Mouse (Mus musculus): ENCODE data around the gene Zfp51.
"Not testable (repeated sequence)": the region's sequence is repeated elsewhere in the genome, so short reads cannot be mapped to it uniquely, and the experiment has no call there.

The Zfp51 gene

DNA sequence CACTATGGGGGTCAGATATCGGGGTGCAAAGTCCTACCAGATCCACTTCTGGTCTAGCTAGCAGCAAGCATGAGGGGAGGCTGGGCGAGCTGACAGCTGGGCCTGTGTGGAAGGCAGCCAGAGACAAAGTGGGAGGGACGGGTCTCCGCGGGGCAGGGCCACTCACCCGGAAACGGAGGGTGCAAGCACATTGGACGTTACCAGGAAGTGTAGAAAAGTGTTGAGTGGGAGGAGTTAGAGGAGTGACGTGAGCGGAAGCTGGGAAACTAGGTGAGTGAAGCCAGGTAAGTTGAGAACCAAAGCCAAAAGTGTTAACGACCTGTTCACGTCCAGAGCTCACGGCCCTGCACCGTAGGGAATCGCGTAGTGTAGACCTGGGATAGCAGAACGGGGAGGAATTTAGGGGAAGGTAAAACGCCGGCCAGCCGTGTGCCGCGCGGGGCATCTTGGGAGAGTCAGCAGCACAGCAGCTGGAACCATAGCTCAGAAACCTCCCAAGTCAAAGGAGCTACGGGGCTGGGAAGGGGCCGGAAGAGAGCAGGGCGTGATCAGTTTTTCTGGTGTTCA lies at the start of gene Zfp51:
Gene Zfp51 (plus strand): TSS at position 237 of the 567 bp plus-strand sequence.
- in situ Hi-C loops (cut with MboI, MseI), result loop anchor here (5.0 to 10.0 kb wide), 3 partner anchors 52 to 915 kb away; partner anchors contain the start of genes Zfp52, Zfp758 and Zfp944

DNA sequence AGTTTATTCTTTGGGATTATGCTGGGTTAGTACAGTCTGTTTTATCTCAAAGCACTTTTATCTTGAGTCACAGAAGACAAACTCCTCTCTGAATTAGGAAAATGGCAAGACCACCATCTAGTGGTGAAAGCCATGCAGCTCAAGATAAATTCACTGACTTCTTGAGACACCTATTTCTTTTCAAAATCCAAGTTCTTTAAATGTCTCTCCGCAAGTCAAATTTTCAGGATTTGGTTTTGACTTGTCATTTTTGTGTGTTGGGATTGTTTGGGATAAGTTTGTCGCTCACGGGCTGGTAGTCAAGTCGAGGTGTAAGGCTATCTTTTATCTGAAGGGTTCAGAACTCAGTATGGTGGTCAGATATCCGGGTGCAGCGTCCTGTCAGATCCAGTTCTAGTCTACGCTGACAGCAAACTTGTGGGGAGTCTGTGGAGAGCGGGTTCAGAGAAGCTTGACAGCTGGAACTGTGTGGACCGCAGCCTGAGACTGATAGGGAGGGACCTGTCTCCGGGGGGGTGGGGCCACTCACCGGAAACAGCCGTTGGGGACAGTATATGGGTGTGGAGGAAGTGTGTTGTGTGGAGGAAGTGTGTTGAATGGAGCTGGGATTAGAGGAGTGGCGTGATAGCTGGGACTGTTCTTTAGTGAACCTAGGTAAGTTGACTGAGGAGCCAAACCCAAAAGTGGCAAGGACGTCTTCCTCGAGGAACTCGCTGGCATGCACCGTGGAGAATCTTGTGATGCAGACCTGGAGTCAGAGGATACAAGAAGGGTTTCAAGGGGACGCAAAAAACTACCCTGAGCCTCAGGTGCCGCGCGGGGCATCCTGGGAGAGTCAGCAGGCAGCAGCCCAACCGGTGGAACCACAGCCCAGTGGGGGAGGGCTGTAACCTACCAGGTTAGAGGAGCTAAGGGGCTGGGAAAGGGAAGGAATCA lies 27.2 kb upstream of the Zfp51 start, which contains the start of gene Zfp54:
Gene Zfp54 (plus strand): TSS at position 564 of the 936 bp plus-strand sequence.
- in situ Hi-C loops (cut with MboI, MseI), result no loop called here

DNA sequence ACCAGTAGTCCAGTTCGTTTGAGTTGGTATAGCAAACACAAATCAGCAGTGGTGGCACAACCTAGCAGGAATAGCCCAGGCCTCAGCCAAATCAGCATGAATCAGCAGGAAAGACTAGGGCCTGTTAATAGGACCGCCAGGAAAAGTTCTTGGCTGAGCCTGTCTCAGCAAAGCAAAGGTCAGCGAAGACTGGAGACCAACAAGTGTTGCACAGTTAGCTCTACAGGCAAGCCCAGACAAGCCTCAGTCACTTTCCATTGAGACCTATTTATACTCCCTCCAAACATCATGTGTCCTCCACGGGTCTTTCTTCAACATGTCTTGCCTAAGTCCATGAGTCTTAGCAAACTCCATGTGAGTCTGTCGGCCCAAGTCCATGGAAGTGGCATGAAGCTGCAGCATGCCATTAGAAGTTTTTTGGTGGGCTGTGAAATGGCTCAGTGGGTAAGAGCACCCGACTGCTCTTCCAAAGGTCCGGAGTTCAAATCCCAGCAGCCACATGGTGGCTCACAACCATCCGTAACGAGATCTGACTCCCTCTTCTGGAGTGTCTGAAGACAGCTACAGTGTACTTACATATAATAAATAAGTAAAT lies 11.3 kb upstream of the Zfp51 start:
- in situ Hi-C loops (cut with MboI, MseI), result not testable (repeated sequence)

DNA sequence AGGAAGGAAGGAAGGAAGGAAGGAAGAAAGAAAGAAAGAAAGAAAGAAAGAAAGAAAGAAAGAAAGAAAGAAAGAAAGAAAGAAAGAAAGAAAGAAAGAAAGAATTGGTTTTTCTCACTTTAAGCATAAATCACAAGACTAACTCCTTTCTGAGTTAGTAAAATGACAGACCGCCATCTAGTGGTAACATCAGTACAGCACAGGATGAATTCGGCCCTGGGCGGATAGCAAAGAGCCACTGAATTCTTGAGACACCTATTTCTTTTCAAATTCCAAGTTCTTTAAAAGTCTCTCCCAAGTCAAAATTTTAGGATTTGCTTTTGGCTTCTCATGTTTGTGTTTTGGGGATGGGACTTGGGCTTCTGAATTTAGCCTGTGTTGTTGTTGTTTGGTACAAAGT lies 505 bp upstream of the Zfp51 start:
- in situ Hi-C loops (cut with MboI, MseI), result loop anchor here (5.0 to 10.0 kb wide), 3 partner anchors 53 to 915 kb away; partner anchors contain the start of genes Zfp52, Zfp758 and Zfp944

DNA sequence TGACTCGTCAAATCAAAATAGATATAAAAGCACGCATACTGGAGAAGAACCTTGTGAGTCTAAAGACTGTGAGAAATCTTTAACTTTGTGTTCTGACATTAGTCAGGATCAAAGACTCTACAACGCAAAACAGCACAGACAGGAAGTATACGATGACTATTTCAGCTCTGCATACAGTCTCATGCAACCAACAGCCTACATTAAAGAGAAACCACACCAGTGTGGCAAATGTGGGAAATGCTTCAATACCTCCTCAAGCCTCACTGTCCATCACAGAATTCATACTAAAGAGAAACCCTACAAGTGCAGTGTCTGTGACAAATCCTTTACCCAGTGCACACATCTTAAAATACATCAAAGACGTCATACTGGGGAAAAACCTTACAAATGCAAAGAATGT lies 13.4 kb downstream of the Zfp51 start:
- in situ Hi-C loops (cut with MboI, MseI), result no loop called here

DNA sequence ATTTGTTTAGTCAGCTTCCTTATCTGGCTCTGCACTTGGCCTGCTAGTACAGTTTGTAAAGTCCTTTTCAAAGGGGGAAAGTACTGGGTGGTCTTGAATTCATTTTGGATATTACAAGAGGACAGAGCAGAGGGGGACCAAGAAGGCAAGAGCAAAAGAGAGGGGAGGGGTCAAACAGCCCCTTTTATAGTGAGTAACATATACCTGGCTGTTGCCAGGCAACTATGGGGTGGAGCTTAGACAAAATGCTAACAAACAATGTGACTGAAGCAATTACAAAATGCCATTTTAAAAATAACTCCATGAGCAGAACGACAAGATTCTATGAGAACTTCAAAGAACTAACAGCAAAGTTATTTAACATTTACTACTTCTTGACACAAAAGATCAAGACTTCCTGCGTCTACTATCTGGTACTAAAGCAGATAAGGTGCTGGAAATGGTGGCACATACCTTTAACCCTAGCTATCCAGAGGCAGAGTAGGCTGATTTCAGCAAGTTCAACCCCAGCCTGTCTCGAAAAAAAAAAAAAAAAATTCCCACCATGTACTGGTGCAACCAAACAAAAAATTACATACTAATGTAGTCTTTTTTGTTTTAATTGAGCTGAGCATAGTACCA lies 22.0 kb downstream of the Zfp51 start:
- in situ Hi-C loops (cut with MboI, MseI), result loop anchor here (10.0 kb wide), 1 partner anchor 63 kb away; the partner anchor contains the start of gene Zfp52

DNA sequence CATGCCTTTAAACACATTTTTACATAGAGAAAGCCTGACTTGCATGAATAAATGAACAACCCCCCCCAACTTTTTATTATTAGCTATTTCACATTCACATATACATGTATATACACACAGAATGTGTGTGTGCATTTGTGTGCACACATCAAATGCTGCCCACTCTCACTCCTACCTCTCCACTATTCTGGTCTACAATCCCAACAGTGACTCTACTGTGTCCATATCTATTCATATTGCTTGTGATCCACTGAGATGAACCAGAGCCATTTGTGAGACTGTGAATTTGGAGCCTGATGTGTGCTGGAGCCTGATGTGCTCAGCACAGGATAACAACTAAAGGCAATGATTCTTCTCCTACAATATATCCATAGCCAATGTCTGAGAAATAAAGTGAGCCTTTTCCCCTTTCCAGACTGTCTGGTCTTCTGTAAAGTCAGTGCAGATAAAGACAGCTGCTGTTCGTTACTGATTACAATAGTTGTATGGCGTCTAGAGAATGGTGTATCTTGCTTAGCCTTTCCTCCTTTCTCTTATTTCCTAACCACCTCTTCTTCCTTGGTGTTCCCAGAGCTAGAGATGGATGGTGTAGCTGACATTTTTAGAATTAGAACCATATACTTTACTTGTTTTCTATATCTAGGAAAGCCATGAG lies 22.6 kb downstream of the Zfp51 start:
- in situ Hi-C loops (cut with MboI, MseI), result loop anchor here (10.0 kb wide), 1 partner anchor 62 kb away; the partner anchor contains the start of gene Zfp52

DNA sequence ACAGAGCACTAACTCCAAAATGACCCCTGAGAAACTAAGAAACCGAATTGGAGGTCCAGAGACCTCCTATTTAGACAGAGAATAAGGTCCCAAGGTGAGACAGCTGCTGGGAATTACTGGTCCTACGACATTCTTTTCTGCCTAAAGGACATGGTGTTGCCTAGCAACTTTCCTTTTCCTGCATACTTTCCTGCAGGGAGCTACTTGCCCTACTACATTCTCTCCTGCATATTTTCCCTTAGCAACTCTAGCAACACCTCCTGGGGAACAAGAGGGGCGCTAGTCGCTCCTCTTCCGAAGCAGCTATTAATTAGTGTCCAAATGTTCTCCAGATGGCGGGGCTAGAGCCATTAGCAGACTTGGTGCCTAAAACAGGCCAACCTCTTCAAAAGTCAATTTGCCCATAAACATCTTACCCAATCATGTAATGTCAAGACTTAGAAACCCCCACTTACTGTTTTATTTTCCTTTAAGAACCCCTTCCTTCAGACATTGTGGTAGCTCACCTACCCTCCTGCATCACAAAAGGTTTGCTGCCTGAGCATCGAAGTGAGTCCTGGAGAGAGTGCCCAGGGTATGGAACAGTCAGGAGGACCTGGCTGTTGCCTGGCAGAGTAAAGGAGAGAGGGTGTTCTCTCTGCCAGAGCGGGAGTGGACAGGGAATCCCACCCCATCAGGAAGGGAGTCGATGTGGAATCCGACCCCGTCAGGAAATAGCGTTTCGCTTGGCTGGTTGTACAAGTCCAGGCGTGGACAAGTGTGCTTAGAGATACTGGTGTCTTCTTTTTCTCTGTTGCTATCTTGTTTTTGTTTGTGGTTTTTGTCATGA lies 23.4 kb downstream of the Zfp51 start:
- in situ Hi-C loops (cut with MboI, MseI), result loop anchor here (10.0 kb wide), 1 partner anchor 61 kb away; the partner anchor contains the start of gene Zfp52

DNA sequence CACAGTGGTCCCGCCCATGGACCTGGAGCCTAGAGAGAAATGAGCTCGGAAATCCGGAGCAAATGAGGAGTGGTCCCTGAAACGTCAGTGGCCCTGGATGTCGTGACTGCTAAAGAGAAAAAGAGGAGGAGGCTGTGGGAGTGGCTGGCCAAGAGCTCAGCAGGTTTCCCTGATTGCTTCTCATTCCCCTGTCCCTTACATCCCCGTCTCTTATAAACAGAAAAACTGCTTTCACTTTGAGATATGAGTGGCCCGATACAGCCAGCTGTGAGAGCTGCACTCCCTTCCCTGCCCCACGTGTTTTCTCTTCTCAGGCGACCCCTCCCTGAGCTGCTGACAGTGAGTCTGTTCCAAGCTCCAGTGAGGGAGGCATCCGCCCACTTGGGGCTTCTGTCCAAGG lies 24.6 kb downstream of the Zfp51 start:
- in situ Hi-C loops (cut with MboI, MseI), result loop anchor here (10.0 kb wide), 1 partner anchor 60 kb away; the partner anchor contains the start of gene Zfp52

DNA sequence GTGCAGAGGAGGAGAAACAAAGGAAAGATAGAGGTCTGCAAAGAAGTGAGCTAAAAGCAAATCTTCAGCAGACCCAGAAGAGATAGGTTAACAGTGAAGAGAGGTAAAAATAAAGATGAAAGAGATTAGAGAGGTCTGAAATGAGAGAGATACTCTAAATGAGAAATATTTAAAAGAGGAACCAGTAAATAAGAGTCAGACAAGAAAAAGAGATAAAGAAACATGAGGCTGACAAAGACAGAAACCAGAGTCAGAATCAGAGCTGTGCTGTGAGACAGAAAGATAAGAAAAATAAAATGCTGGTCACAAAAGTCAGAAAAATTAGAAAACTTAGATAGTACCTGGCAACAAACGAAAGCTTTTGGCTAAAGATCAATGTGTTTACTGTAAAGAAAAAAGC lies 25.1 kb downstream of the Zfp51 start:
- in situ Hi-C loops (cut with MboI, MseI), result loop anchor here (10.0 kb wide), 1 partner anchor 60 kb away; the partner anchor contains the start of gene Zfp52

DNA sequence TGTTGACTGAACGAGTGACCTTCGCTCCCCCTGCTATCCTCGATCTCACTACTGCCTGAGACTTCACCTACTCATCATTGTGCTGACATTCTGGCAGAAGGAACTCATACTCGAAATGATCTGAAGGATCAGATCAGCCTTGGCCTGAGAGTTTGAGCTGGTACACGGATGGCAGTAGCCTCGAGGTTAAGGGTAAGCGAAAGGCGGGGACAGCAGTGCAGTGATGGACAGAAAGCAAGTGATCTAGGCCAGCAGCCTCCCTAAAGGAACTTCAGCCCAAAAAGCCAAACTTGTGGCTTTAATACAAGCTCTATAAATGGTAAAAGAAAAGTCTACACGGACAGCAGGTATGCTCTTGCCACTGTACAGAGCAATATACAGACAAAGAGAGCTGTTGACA lies 26.2 kb downstream of the Zfp51 start:
- in situ Hi-C loops (cut with MboI, MseI), result loop anchor here (10.0 kb wide), 1 partner anchor 58 kb away; the partner anchor contains the start of gene Zfp52

DNA sequence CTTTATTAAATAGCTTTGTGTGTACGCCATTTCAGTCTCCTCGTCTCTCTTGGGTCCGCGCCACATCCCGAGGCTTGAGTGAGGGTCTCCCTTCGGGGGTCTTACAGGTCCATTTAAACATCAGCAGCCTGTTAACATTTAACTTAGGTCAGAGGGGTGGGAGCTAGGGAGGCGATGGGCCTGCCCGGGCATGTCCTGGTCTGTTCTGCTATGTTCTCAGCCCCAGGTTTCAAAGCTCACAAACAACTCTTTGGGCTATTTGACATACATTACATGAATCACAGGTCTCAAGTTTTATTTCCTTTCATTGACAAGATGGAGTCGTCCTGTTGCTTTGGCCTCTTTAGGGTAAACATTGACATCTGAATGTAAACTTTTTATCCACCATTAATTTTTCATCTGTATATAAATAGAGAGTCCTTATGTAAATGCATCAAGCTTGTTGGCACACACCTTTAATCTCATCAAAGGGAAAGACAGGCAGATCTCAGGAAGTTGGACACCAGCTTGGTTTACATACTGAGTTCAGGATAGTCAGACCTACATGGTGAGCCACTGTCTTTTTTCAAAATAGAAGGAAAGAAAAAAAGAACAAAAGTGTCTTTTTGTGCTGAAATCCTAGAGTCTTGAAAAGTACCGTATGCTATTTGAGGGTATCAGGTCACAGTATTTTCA lies 28.1 kb downstream of the Zfp51 start:
- in situ Hi-C loops (cut with MboI, MseI), result loop anchor here (10.0 kb wide), 1 partner anchor 57 kb away; the partner anchor contains the start of gene Zfp52

DNA sequence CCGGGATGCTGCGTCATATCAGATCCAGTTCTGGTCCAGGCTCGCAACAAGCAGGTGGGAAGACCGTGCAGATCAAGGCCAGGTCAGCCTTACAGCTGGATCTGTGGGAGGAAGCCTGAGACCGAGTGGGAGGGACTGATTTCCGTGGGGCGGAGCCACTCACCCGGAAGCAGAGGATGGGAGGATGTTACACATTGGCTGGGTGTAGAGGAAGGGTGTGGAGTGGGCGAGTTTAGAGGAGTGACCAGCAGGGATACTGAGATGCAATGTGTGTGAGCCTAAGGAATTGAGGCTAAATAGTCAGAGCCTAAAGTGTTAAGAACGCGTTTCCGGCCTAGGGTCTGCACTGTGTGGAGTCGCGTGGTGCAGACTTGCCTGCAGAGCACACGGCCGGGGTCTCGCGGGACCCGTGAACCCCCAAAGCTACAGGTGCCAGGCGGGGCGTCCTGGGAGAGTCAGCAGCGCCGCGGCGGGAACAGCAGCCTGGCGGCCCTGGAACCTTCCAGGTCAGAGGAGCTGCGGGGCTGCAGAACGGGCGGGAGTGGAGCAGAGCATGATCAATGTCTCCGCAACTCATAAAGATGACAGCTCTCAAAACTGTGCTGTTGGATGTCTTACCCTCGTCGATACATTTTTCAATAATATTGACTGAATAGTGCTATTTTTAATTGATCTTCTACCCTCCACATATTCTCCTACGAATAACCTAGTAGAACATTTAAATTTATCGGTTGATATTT lies 38.8 kb downstream of the Zfp51 start, which contains the start of gene Zfp53:
Gene Zfp53 (plus strand): TSS at position 239 of the 740 bp plus-strand sequence.
- in situ Hi-C loops (cut with MboI, MseI), result no loop called here

DNA sequence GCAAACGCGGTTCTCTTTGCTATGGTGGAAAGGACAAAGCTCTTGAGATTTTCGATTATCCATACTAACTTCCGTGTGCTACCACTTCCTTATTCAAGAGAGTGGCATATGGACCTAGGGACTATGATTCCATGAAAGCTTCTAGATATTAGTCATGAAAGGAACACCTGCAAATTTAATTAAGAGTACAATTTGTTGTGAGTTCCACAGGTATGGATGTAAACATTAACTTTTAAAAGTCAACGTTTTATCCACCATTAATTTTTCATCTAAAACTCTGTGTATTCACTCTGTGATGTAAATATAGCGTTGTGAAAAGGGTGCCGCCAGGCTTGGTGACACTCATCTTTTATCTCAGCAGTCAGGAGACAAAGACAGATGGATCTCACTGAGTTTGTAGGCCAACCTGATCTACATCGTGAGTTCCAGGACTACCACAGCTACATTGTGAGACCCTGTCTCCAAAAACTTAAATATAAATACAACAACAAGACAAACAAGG lies 39.4 kb downstream of the Zfp51 start:
- in situ Hi-C loops (cut with MboI, MseI), result no loop called here

DNA sequence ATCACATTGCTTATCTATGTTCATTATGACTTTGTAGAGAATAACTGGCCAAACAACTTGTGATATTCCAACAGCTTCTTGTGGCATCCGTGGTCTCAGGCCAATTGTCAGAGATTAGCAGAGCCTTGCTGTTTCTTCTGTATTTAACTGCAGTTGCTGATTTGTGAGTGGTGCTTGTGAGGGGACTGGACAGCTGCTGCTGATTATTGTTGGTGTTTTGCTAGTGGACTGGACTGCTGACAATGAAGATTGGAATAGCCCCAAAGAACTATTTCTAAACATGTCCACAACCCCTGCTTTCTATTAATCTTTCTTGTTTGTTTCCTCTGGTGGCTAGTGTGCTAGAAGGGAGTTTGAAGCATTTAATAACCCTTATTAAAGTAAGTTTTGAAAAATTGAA lies 51.2 kb downstream of the Zfp51 start:
- in situ Hi-C loops (cut with MboI, MseI), result loop anchor here (5.0 kb wide), 1 partner anchor 49 kb away; the partner anchor contains the start of gene Zfp51

DNA sequence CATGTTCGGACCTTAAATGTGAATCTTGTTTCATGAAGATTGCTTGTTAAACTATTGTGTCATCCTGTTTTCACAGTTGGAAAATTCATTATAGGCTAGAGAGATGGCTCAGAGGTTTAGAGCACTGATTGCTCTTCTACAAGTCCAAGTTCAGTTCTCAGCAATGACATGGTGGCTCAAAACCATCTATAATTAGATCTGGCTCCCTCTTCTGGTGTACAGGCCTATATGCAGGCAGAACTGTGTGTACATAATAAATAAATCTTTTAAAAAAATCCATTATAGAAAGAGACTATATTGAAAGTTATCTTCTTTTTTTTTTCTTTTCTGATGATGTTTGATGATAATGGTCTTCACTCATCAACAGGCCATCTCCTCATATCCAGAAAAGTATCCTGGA lies 54.4 kb downstream of the Zfp51 start:
- in situ Hi-C loops (cut with MboI, MseI), result loop anchor here (5.0 kb wide), 1 partner anchor 52 kb away; the partner anchor contains the start of gene Zfp51

DNA sequence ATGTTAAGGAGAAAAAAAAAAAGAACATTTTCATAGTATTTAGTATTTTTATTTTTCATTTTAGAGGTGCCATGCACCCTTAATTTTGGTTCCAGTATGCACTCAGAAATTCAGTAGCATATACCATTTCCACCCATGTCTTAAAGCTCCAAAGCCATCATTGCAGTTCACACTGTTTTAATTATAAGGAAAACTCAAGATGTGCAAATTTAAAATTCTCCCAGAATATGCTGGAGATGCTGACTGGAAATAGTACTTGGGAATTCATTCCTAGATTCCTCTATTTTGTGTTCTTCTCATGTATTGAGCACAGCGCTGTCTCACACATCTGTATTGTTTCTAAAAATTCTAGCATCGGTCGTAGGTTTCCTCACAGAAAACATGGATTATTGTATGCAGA lies 56.1 kb downstream of the Zfp51 start:
- in situ Hi-C loops (cut with MboI, MseI), result no loop called here

DNA sequence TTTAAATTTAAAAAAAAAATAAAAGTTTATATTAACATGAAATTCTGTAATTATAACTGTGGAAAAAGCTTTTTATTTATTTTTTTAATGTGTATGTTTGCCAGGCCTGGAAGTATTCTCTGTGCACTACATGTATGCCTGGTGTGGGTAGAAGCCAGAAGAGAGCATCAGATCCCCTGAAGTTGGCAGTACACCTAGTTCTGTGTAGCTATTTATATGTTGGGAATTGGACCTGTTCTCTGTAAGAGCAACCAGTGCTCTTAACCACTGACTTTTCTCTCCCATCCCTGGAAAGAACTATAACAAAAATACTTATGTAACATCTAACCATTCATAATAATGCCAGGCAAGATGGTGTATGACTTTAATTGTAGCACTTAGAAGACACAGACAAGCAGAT lies 59.6 kb downstream of the Zfp51 start:
- in situ Hi-C loops (cut with MboI, MseI), result no loop called here

Data from T-helper 1 cell (primary cell).